Mouse (Mus musculus) midbrain, embryonic 16.5 days (tissue): ENCODE measurements at regions not wholly inside any gene's neighbourhood (a gene's known extent, or its start where the extent isn't known, plus 50 kb on each side); places are given as distances from the start of the nearest gene placed in this dataset.
A peak's percentile ranks its signal among the peaks of the same experiment; 100 is the strongest.

Experiments used
- ATAC-seq: fragments of 200-750 bp; cut with Nextera tagmentation; 2 replicates; pipeline ENCODE4 v1.8.0; 2017; ENCODE audit warnings: moderate TSS enrichment
- H3K27ac ChIP-seq: fragments of 300-500 bp; sonication (generic); 2 replicates; pipeline ENCODE4 v1.5.1; 2014; ENCODE audit warnings: mild to moderate bottlenecking, low read length, mixed read lengths
- H3K27me3 ChIP-seq: fragments of 300-500 bp; sonication (generic); 2 replicates; pipeline ENCODE4 v1.6.1; 2014; ENCODE audit warnings: low read depth, low read length, mixed read lengths; ENCODE audit not compliant: control insufficient read depth, insufficient read depth
- H3K36me3 ChIP-seq: fragments of 300-500 bp; sonication (generic); 2 replicates; pipeline ENCODE4 v1.6.1; 2014; ENCODE audit warnings: mild to moderate bottlenecking, low read length, moderate library complexity, mixed read lengths; ENCODE audit not compliant: control insufficient read depth, insufficient read depth
- H3K4me1 ChIP-seq: fragments of 300-500 bp; sonication (generic); 2 replicates; pipeline ENCODE4 v1.6.1; 2014; ENCODE audit warnings: mild to moderate bottlenecking, low read length, mixed read lengths; ENCODE audit not compliant: control insufficient read depth, insufficient read depth
- H3K4me2 ChIP-seq: fragments of 300-500 bp; sonication (generic); 2 replicates; pipeline ENCODE4 v1.6.1; 2014; ENCODE audit warnings: mild to moderate bottlenecking, low read length, mixed read lengths
- H3K4me3 ChIP-seq: fragments of 300-500 bp; sonication (generic); 2 replicates; pipeline ENCODE4 v1.5.1; 2014; ENCODE audit warnings: low read depth, mild to moderate bottlenecking, low read length, moderate library complexity, mixed read lengths
- H3K9ac ChIP-seq: fragments of 300-500 bp; sonication (generic); 2 replicates; pipeline ENCODE4 v1.6.1; 2014; ENCODE audit warnings: low read depth, low read length, mixed read lengths
- H3K9me3 ChIP-seq: fragments of 300-500 bp; sonication (generic); replicated peaks from 2 replicates; pipeline ENCODE4 v1.6.1; 2014; ENCODE audit warnings: mild to moderate bottlenecking, low read length, mixed read lengths; ENCODE audit not compliant: control insufficient read depth, poor library complexity, severe bottlenecking
- WGBS: fragments of 180-500 bp; shearing (Covaris S2); extraction: QIAGEN DNeasy Blood & Tissue Kit; methylation state at CpG from one replicate; pipeline ENCODE4 v1.1.7; 2014; 5-methylcytosine and 5-hydroxymethylcytosine counted together

DNA sequence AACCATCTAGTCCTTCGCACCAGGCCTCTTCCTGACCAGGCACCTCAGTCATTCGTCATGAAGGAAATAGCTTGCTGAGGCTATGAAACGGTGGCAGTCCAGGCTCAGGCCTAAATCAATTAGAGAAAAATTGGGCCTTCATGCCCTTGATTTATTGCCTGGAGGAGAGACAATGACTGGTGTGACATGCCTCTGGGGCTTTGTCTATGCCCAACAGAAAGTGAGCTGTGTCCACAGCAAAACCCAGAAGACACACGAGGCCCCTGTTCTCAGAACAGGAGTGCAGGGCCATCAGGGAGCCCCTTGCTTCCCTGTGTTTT is 922.9 kb upstream of the Car8 start:
- no peaks in the 10 kb centered on the region for H3K27me3 ChIP-seq
- H3K4me2 ChIP-seq, result no peak overlapping the region
- 46% methylated on average over 4 of the region's 4 CpGs for WGBS
- no peak overlapping the region for H3K9ac ChIP-seq
- no peaks in the 10 kb centered on the region for H3K36me3 ChIP-seq
- ATAC-seq, result no peak
- peaks cover 8% of the 10 kb centered on the region for H3K4me1 ChIP-seq
- H3K27ac ChIP-seq, result no peak overlapping the region
- H3K4me3 ChIP-seq, result no peak overlapping the region
- H3K9me3 ChIP-seq, result no peaks in the 10 kb centered on the region

DNA sequence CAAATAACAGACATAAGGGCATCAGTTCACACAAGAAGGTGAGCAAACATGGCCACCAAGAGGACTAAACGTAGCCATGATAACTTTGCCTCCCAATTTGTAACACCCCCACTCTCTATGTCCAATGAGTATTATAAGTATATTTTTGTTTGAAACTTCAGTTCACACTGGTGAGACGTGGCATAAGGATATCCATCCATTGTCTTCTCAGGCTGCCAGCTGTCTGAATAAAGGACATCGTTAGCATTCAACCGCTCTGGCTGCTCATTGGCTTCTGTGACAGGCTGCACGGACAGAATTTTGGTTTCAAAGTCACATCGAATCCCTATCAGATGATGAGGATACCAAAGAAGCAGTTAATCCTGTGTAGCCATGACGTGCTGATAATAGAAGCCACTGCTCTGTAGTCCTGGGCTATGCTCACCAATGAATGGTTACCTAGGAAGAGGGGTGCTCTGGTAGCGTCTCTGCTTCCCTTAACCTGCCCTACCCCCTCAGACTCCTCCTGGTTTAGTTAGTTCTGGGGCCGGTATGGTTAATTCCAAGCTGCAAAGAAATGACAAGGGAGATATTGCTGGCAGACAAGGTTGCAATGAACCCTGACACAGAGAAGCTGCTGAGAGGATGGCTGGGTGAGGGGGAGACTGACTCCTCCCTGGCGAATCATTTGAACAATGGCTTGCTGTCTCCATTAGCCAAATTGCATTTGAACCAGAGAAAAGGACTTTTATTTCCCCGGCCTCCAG is 922.4 kb upstream of the Car8 start:
- no peak overlapping the region for H3K27ac ChIP-seq
- H3K36me3 ChIP-seq, result no peaks in the 10 kb centered on the region
- 30% methylated on average over 11 of the region's 11 CpGs for WGBS
- H3K9me3 ChIP-seq, result no peaks in the 10 kb centered on the region
- H3K4me1 ChIP-seq, result peaks cover 8% of the 10 kb centered on the region
- no peak overlapping the region for H3K9ac ChIP-seq
- H3K27me3 ChIP-seq, result no peaks in the 10 kb centered on the region
- H3K4me2 ChIP-seq, result no peak overlapping the region
- ATAC-seq, result 0 out of 2 replicates have a peak, but pooled peaks have one; percentile 51
- no peak overlapping the region for H3K4me3 ChIP-seq

DNA sequence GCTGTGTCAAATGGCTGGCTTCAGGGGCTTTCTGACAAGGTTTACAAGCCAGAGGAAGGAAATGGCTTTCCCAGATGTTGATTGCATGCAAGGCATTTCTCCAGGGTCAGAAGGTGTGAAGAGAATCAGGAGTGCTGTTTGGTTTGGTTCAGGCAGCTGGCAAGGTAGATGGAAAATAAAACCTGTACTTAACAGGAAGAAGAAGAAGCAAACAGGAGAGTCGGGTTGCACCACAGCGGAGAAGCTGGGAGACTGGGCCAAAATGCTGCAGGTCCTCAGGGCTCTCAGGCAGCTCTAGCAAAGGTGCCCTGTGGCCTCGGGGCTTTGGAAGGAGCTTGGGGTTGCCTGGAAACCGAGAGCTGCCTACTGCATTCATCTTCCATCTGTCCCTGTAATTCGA is 908.9 kb upstream of the Car8 start:
- peak; percentile 51; the same call in 1 of the 2 replicates for ATAC-seq
- no peaks in the 10 kb centered on the region for H3K27me3 ChIP-seq
- H3K4me1 ChIP-seq, result peaks cover 6% of the 10 kb centered on the region
- no peak overlapping the region for H3K27ac ChIP-seq
- H3K36me3 ChIP-seq, result no peaks in the 10 kb centered on the region
- H3K9me3 ChIP-seq, result no peaks in the 10 kb centered on the region
- no peak overlapping the region for H3K4me2 ChIP-seq
- WGBS, result 23% methylated on average over 5 of the region's 5 CpGs
- no peak overlapping the region for H3K9ac ChIP-seq
- no peak overlapping the region for H3K4me3 ChIP-seq

DNA sequence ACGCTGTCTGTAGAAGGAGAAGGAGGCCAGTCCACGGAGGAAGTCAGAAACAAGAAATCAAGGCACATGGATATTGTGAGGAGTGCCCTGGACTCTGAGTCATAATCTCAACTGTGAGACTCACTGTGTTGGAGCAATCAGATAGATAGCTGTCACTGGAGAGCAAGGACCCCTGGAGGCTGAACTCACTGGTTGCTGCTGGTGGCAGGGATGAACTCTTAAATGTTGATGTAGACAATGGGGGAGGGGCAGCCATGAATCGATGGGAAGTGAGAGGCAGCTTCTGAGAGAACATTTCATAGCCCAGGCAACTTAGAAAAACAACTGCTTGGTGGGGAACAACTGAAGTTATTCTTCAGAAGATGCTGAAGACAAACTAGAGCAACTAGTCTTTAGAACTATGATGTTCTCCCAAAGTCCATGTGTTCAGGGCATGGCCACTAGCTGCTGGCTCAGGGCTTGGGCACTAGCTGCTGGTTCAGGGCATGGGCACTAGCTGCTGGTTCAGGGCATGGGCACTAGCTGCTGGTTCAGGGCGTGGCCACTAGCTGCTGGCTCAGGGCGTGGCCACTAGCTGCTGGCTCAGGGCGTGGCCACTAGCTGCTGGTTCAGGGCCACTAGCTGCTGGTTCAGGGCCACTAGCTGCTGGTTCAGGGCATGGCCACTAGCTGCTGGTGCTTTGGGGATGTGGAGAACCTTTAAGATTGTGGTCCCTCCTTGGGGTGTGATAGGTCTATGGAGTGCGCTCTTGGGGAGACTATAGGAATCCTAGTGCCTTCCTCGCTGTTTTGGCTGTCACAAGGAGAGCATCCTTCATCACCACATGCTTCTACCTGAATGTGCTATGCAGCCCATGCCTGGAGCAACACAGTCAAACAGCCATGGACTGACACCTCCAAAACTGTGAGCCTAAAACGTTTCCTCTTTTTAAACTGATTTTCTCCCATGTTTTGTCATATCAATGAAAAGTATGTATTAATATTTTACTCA is 905.7 kb upstream of the Car8 start:
- WGBS, result 88% methylated on average over 9 of the region's 9 CpGs
- Histone ChIP-seq H3K36me3 (no peaks in the 10 kb centered on the region), H3K9ac (no peak overlapping the region), H3K27ac (no peak overlapping the region), H3K4me2 (no peak overlapping the region), H3K27me3 (no peaks in the 10 kb centered on the region), H3K9me3 (no peaks in the 10 kb centered on the region), H3K4me3 (no peak overlapping the region), H3K4me1 (peaks cover 6% of the 10 kb centered on the region)
- no peak for ATAC-seq

DNA sequence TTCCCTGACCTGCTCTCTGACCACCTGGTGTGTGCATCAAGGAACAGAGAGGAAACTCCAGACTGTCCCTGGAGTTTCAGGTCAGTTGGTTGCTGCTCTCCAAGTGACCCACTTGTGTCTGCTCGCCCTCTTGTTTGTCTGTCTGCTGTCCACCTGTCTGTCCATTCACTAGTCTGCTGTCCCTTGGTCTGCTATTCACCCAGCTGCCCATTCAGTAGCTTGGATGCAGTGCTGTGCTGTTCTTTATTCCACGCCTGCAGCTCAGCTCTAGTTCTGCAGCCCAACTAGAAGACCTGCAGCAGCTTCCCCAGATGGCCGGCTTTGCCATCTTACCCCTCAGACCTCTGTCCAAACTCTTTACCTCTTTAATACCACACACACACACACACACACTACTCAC is 904.2 kb upstream of the Car8 start:
- H3K4me2 ChIP-seq, result no peak overlapping the region
- no peak for ATAC-seq
- H3K9ac ChIP-seq, result no peak overlapping the region
- WGBS, result 96% methylated on average over 3 of the region's 3 CpGs
- no peaks in the 10 kb centered on the region for H3K36me3 ChIP-seq
- H3K9me3 ChIP-seq, result no peaks in the 10 kb centered on the region
- no peak overlapping the region for H3K27ac ChIP-seq
- H3K4me3 ChIP-seq, result no peak overlapping the region
- no peaks in the 10 kb centered on the region for H3K27me3 ChIP-seq
- H3K4me1 ChIP-seq, result peaks cover 3% of the 10 kb centered on the region

DNA sequence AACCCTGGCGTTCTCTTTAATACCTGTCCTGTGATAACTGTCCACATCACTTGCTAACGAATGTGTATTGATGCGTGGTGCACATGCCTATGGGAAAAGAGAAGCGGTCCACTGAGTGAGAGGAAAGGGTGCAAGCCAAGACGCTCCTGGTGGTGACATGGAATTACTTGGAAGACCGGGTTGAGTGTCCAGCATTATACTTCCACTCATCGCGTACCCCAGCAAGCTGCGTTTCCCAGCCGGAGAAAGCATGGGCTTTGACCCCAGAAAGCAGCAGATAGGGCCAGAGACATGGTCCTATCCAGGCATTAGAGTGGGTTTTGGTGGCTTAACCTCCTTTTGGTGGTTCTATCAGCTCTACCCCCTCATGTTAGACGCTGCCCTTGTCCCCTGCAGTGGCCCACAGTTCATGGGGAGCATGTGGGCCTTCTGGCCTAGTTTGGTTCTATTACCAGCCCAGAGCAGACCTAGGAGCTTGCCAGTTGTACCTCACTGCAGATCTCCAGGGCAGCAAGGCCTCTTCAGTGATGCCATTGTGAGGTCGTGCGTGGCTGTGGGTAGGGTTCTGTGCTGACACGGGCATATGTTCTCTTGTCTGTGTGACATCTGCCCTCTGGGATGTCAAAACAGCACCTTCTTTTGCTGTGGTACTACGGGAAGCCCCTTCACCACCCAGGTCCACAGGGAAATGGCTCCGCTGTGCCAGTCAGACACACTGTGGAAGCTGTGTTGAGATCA is 903.3 kb upstream of the Car8 start:
- H3K4me3 ChIP-seq, result no peak overlapping the region
- no peaks in the 10 kb centered on the region for H3K27me3 ChIP-seq
- no peak overlapping the region for H3K27ac ChIP-seq
- WGBS, result 89% methylated on average over 16 of the region's 16 CpGs
- H3K4me1 ChIP-seq, result peaks cover 1% of the 10 kb centered on the region; the same call in 1 of the 2 replicates
- no peak overlapping the region for H3K9ac ChIP-seq
- H3K9me3 ChIP-seq, result no peaks in the 10 kb centered on the region
- no peak overlapping the region for H3K4me2 ChIP-seq
- H3K36me3 ChIP-seq, result no peaks in the 10 kb centered on the region
- ATAC-seq, result no peak

DNA sequence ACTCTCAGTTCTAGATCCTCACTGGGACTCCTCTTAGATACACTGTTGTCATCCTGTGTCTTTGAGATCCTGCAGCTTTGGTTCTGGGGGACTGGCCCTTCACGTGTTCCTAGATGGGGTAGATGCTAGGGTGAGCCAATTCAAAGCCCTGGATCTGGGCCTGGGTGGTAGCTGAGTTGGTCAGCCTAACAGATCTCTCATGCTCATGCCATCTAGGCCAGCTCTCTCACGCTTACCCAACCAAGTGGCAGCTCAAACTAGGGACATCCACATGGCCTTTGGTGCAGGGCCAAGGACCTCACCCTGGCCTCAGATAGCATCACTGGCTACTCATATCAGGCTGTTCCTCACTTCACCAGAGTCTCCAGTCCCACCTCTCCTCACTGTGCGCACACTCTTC is 901.9 kb upstream of the Car8 start:
- no peak overlapping the region for H3K9ac ChIP-seq
- ATAC-seq, result no peak
- H3K36me3 ChIP-seq, result no peaks in the 10 kb centered on the region
- H3K4me1 ChIP-seq, result peaks cover 9% of the 10 kb centered on the region
- no peaks in the 10 kb centered on the region for H3K9me3 ChIP-seq
- 90% methylated on average over 3 of the region's 3 CpGs for WGBS
- no peak overlapping the region for H3K27ac ChIP-seq
- H3K4me3 ChIP-seq, result no peak overlapping the region
- H3K27me3 ChIP-seq, result no peaks in the 10 kb centered on the region
- H3K4me2 ChIP-seq, result no peak overlapping the region

DNA sequence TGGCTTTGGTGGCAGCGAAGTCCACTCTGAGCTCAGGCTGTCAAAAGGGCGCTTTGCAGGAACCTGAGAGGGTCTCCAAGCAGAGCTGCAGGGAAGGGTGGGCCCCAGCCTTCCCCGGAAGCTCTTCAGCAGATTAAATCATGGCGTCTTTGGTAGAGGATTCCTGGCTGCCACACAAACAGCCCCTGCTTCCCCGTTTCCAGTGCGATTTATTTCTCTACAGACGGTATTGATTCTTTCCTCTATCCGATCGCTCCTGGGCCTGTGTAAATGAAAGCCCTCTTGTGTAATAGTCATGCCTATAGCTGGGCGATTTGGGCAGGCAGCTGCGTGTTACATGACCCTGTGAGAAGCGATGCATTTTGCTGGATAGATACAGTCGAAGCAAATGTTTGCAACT is 897.8 kb upstream of the Car8 start:
- Histone ChIP-seq H3K36me3 (no peaks in the 10 kb centered on the region), H3K9me3 (no peaks in the 10 kb centered on the region), H3K27ac (peak overlapping the region; percentile 87), H3K27me3 (no peaks in the 10 kb centered on the region), H3K4me3 (no peak overlapping the region), H3K4me1 (peaks cover 9% of the 10 kb centered on the region), H3K4me2 (peak overlapping the region; percentile 55), H3K9ac (peak overlapping the region; percentile 65; the same call in 1 of the 2 replicates)
- 45% methylated on average over 13 of the region's 13 CpGs for WGBS
- ATAC-seq, result 0 out of 2 replicates have a peak, but pooled peaks have one; percentile 19
